Mouse (Mus musculus): Measurements from ENCODE around the gene Tpt1.

GRCm38 (mm10) chr14:75849236-75849635, 4.3 kb downstream of the Tpt1 start:
- TF ChIP-seq MYOD1 (IDR thresholded peaks at IDR 0.05; ENCODE audit: control insufficient read depth, insufficient read length, low read depth) (no peak), MAX (IDR thresholded peaks at IDR 0.05) (no peak), CTCF (IDR thresholded peaks at IDR 0.05; ENCODE audit: control insufficient read depth, insufficient read depth, insufficient read length) (no peak)

Data from C2C12 (cell line).